Mouse (Mus musculus) layer of hippocampus, postnatal 25 days (tissue): ENCODE results near the gene Car11. TPM values are rescaled to one million over a fixed set of nuclear protein-coding genes. Genes with fewer than 3 reads are reported as not detected.

Experiments
- DNase-seq, 2 experiments: peaks; one replicate each; pipeline ENCODE4 v3.0.0; 2022; ENCODE audit warnings: mixed read lengths in 2 of 2, low spot score in 1 of 2; ENCODE audit errors: extremely low spot score in 1 of 2
- total RNA-seq, 2 experiments: library from RNA; stranded (reverse); gene quantifications; 2 replicates each; pipeline ENCODE4 v1.2.3; 2021

The Car11 gene
- total RNA-seq, 2 experiments from 2014 or later = 164 to 190 TPM

GRCm38 (mm10) chr7:45720413-45721233 is 21.0 kb downstream of the Car11 start, which contains the start of gene Fam83e:
Fam83e (plus strand) TSS chr7:45721212.
- no peak for DNase-seq

- DNase-seq = peak in 1 of 2 experiments; percentile 8
These were observed 21.6 kb downstream of the Car11 start for GRCm38 (mm10) chr7:45721234-45721571.

GRCm38 (mm10) chr7:45721642-45722347 is 22.2 kb downstream of the Car11 start:
- no peak for DNase-seq

- no peak for DNase-seq
These were observed 22.7 kb downstream of the Car11 start for GRCm38 (mm10) chr7:45722348-45722713.

GRCm38 (mm10) chr7:45723301-45723700 is 23.7 kb downstream of the Car11 start:
- no peak for DNase-seq

- no peak for DNase-seq
These were observed 24.1 kb downstream of the Car11 start for GRCm38 (mm10) chr7:45723781-45724180.

- no peak for DNase-seq
These were observed 25.5 kb downstream of the Car11 start for GRCm38 (mm10) chr7:45725151-45725550.

GRCm38 (mm10) chr7:45725713-45726112 is 26.1 kb downstream of the Car11 start, which contains the start of gene Spaca4:
Spaca4 (minus strand) TSS chr7:45725813.
- DNase-seq = no peak

- DNase-seq = no peak
These were observed 26.8 kb downstream of the Car11 start for GRCm38 (mm10) chr7:45726419-45726818.

GRCm38 (mm10) chr7:45727625-45728024 is 28.0 kb downstream of the Car11 start:
- no peak for DNase-seq

- no peak for DNase-seq
These were observed 31.2 kb downstream of the Car11 start for GRCm38 (mm10) chr7:45730727-45731431.

- DNase-seq = no peak
These were observed 33.8 kb downstream of the Car11 start for GRCm38 (mm10) chr7:45733477-45733876.

- peak; percentile 76 to 96 for DNase-seq
These were observed 39.6 kb downstream of the Car11 start for GRCm38 (mm10) chr7:45739162-45739763.

GRCm38 (mm10) chr7:45739820-45740219 is 40.2 kb downstream of the Car11 start:
- DNase-seq = no peak

- no peak for DNase-seq
These were observed 41.7 kb downstream of the Car11 start for GRCm38 (mm10) chr7:45741308-45741707.

- DNase-seq = no peak
These were observed 42.1 kb downstream of the Car11 start for GRCm38 (mm10) chr7:45741777-45742176.

- peak; percentile 51 to 66 for DNase-seq
These were observed 42.7 kb downstream of the Car11 start for GRCm38 (mm10) chr7:45742338-45742737.

GRCm38 (mm10) chr7:45744387-45744786 is 44.7 kb downstream of the Car11 start:
- DNase-seq = peak; percentile 49 to 62

- no peak for DNase-seq
These were observed 46.9 kb downstream of the Car11 start for GRCm38 (mm10) chr7:45746518-45746917.

- DNase-seq = no peak
These were observed 47.8 kb downstream of the Car11 start for GRCm38 (mm10) chr7:45747450-45747849.

GRCm38 (mm10) chr7:45748110-45748509 is 48.5 kb downstream of the Car11 start:
- no peak for DNase-seq
